ENCODE assay signal across 25 mouse cellular contexts in the genomic region with DNA sequence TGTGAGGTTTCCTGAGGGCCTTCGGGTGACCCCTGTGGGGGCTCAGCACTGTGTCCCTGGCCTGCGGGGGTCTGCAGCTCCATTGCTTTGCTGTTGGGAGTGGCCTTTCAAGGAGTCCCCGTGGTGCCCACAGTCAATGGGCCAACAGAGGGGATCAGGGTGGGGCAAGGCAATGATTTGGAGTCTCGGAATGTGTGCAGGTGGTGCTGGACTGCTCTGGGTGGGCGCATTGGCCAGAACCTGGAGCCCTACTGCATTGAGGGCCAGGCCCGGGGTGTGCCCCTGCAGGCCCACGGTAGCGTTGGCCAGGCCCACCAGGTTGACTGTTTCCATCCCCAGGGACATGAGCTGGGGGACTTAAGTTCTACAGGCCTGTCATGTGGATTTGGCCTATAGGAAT. TPM values are rescaled to one million over a fixed set of nuclear protein-coding genes. Genes with fewer than 3 reads are reported as not detected.
DNase-seq lines count a peak whose midpoint lies in the region; ATAC-seq and TF ChIP-seq lines count a peak whose summit lies in the region.
"Had no signal": no experiment of that assay in that cellular context is flagged by ENCODE, and none has a peak within 500 bp of the region (broad histone marks: within the 10 kb centered on the region; RNA-seq: fewer than 3 reads in every experiment).

No protein-coding gene starts in this region.

- no peak overlapping the region for H3K9ac ChIP-seq in forebrain, embryonic 15.5 days (replicated peaks)
- H3K9ac ChIP-seq in forebrain, embryonic 13.5 days = no peak overlapping the region
- no peak overlapping the region for H3K9ac ChIP-seq in limb, embryonic 15.5 days
- no peak overlapping the region for H3K9ac ChIP-seq in lung, postnatal 0 days (replicated peaks; ENCODE audit: low read depth)
- no peak overlapping the region for H3K9ac ChIP-seq in midbrain, embryonic 16.5 days (ENCODE audit: low read depth, low read length)
- no peak overlapping the region for H3K9ac ChIP-seq in midbrain, embryonic 13.5 days (replicated peaks)
- H3K9ac ChIP-seq: embryonic facial prominence, embryonic 13.5 days; forebrain, embryonic 12.5 days; forebrain, postnatal 0 days; hindbrain, embryonic 15.5 days had no signal

- no peaks in the 10 kb centered on the region for H3K9me3 ChIP-seq in forebrain, embryonic 15.5 days
- H3K9me3 ChIP-seq in forebrain, embryonic 13.5 days (replicated peaks) = peaks cover 9% of the 10 kb centered on the region
- H3K9me3 ChIP-seq in limb, embryonic 15.5 days = no peaks in the 10 kb centered on the region
- H3K9me3 ChIP-seq in limb, embryonic 10.5 days (replicated peaks) = no peaks in the 10 kb centered on the region
- no peaks in the 10 kb centered on the region for H3K9me3 ChIP-seq in lung, postnatal 0 days (ENCODE audit: low read length)
- H3K9me3 ChIP-seq in midbrain, embryonic 16.5 days (replicated peaks; ENCODE audit: control insufficient read depth, low read length, poor library complexity, severe bottlenecking) = no peaks in the 10 kb centered on the region
- H3K9me3 ChIP-seq in midbrain, embryonic 13.5 days = no peaks in the 10 kb centered on the region
- H3K9me3 ChIP-seq: embryonic facial prominence, embryonic 13.5 days; hindbrain, embryonic 15.5 days had no signal

- no peak overlapping the region for H3K4me2 ChIP-seq in forebrain, embryonic 15.5 days (replicated peaks)
- no peak overlapping the region for H3K4me2 ChIP-seq in forebrain, embryonic 13.5 days
- H3K4me2 ChIP-seq in limb, embryonic 15.5 days = no peak overlapping the region
- no peak overlapping the region for H3K4me2 ChIP-seq in lung, postnatal 0 days (replicated peaks; ENCODE audit: low read depth, low read length)
- H3K4me2 ChIP-seq in midbrain, embryonic 16.5 days (ENCODE audit: low read length) = no peak overlapping the region
- H3K4me2 ChIP-seq in midbrain, embryonic 13.5 days (replicated peaks) = no peak overlapping the region
- H3K4me2 ChIP-seq: embryonic facial prominence, embryonic 13.5 days; forebrain, embryonic 12.5 days; heart, embryonic 11.5 days; hindbrain, embryonic 15.5 days had no signal

- H3K4me3 ChIP-seq in forebrain, embryonic 15.5 days = no peak overlapping the region
- H3K4me3 ChIP-seq in forebrain, embryonic 13.5 days = no peak overlapping the region
- H3K4me3 ChIP-seq in limb, embryonic 15.5 days = no peak overlapping the region
- H3K4me3 ChIP-seq in limb, embryonic 10.5 days = no peak overlapping the region
- H3K4me3 ChIP-seq in lung, postnatal 0 days (ENCODE audit: low read depth, low read length) = no peak overlapping the region
- no peak overlapping the region for H3K4me3 ChIP-seq in midbrain, embryonic 16.5 days (ENCODE audit: low read depth, low read length)
- no peak overlapping the region for H3K4me3 ChIP-seq in midbrain, embryonic 13.5 days (replicated peaks)
- H3K4me3 ChIP-seq: embryonic facial prominence, embryonic 13.5 days; erythroblast, embryonic 14.5 days; forebrain, embryonic 12.5 days; gastrocnemius, adult 2 months; hindbrain, embryonic 15.5 days had no signal

- TF ChIP-seq EP300 in lung, postnatal 0 days (IDR thresholded peaks at IDR 0.05) = no peak

- no peaks in the 10 kb centered on the region for H3K27me3 ChIP-seq in forebrain, embryonic 15.5 days
- no peaks in the 10 kb centered on the region for H3K27me3 ChIP-seq in forebrain, embryonic 13.5 days
- H3K27me3 ChIP-seq in limb, embryonic 15.5 days = no peaks in the 10 kb centered on the region
- H3K27me3 ChIP-seq in limb, embryonic 10.5 days (ENCODE audit: low read depth, poor library complexity, severe bottlenecking) = no peaks in the 10 kb centered on the region
- H3K27me3 ChIP-seq in lung, postnatal 0 days (replicated peaks; ENCODE audit: insufficient read depth, low read length) = no peaks in the 10 kb centered on the region
- no peaks in the 10 kb centered on the region for H3K27me3 ChIP-seq in midbrain, embryonic 16.5 days (ENCODE audit: control insufficient read depth, insufficient read depth, low read depth, low read length)
- no peaks in the 10 kb centered on the region for H3K27me3 ChIP-seq in midbrain, embryonic 13.5 days
- H3K27me3 ChIP-seq: embryonic facial prominence, embryonic 13.5 days; forebrain, embryonic 12.5 days; hindbrain, embryonic 15.5 days had no signal

- ATAC-seq in forebrain, embryonic 15.5 days (replicated peaks) = 0 out of 2 replicates have a peak, but pooled peaks have one; percentile 41
- no peak for ATAC-seq in forebrain, embryonic 13.5 days
- ATAC-seq in limb, embryonic 15.5 days (ENCODE audit: insufficient number of reproducible peaks, low FRiP score, low TSS enrichment, low read depth) = 0 out of 2 replicates have a peak, but pooled peaks have one; percentile 35
- no peak for ATAC-seq in lung, postnatal 0 days
- 0 out of 2 replicates have a peak, but pooled peaks have one; percentile 17 for ATAC-seq in midbrain, embryonic 16.5 days
- no peak for ATAC-seq in midbrain, embryonic 13.5 days
- ATAC-seq: forebrain, postnatal 0 days; Patski had no signal

- no peak for DNase-seq in limb, embryonic 10.5 days (ENCODE audit: low spot score)
- peak; percentile 3 for DNase-seq in lung, postnatal 0 days (ENCODE audit: low spot score)
- DNase-seq in lung, postnatal 4 days = no peak
- DNase-seq: adrenal gland, postnatal 10 days; adrenal gland, postnatal 36 days; B cell, adult 2 months; cerebellum, adult 18-20 months; cerebellum, adult 9-10 months; cerebellum, postnatal 14 days; forebrain, postnatal 0 days; gastrocnemius, adult 2 months; gastrocnemius, postnatal 14 days; heart, adult 11 months had no signal

- H3K27ac ChIP-seq in forebrain, embryonic 15.5 days (replicated peaks) = no peak overlapping the region
- no peak overlapping the region for H3K27ac ChIP-seq in forebrain, embryonic 13.5 days
- no peak overlapping the region for H3K27ac ChIP-seq in limb, embryonic 15.5 days
- no peak overlapping the region for H3K27ac ChIP-seq in limb, embryonic 10.5 days
- H3K27ac ChIP-seq in lung, postnatal 0 days (ENCODE audit: low read length) = no peak overlapping the region
- no peak overlapping the region for H3K27ac ChIP-seq in midbrain, embryonic 16.5 days (ENCODE audit: low read length)
- H3K27ac ChIP-seq in midbrain, embryonic 13.5 days = no peak overlapping the region
- H3K27ac ChIP-seq: embryonic facial prominence, embryonic 13.5 days; forebrain, embryonic 12.5 days; gastrocnemius, adult 2 months; hindbrain, embryonic 15.5 days had no signal

- no peak for TF ChIP-seq CTCF in lung, postnatal 0 days (IDR thresholded peaks at IDR 0.05)

- 98% methylated on average over 8 of the region's 8 CpGs for WGBS in forebrain, embryonic 15.5 days
- 96% methylated on average over 8 of the region's 8 CpGs for whole genome bisulfite sequencing in forebrain, embryonic 13.5 days
- WGBS in limb, embryonic 15.5 days = 89% methylated on average over 8 of the region's 8 CpGs
- WGBS in limb, embryonic 10.5 days = 90% methylated on average over 8 of the region's 8 CpGs
- WGBS in lung, postnatal 0 days = 93% methylated on average over 8 of the region's 8 CpGs
- 96% methylated on average over 8 of the region's 8 CpGs for WGBS in midbrain, embryonic 16.5 days
- 94% methylated on average over 8 of the region's 8 CpGs for WGBS in midbrain, embryonic 13.5 days

- no peaks in the 10 kb centered on the region for H3K4me1 ChIP-seq in forebrain, embryonic 15.5 days
- H3K4me1 ChIP-seq in forebrain, embryonic 13.5 days = no peaks in the 10 kb centered on the region
- H3K4me1 ChIP-seq in limb, embryonic 15.5 days = no peaks in the 10 kb centered on the region
- H3K4me1 ChIP-seq in limb, embryonic 10.5 days = no peaks in the 10 kb centered on the region
- no peaks in the 10 kb centered on the region for H3K4me1 ChIP-seq in lung, postnatal 0 days (ENCODE audit: insufficient read depth, low read depth, low read length)
- no peaks in the 10 kb centered on the region for H3K4me1 ChIP-seq in midbrain, embryonic 16.5 days (ENCODE audit: control insufficient read depth, insufficient read depth, low read length)
- H3K4me1 ChIP-seq in midbrain, embryonic 13.5 days (replicated peaks) = no peaks in the 10 kb centered on the region
- H3K4me1 ChIP-seq: embryonic facial prominence, embryonic 13.5 days; forebrain, embryonic 12.5 days; hindbrain, embryonic 15.5 days had no signal

- no peaks in the 10 kb centered on the region for H3K36me3 ChIP-seq in forebrain, embryonic 15.5 days
- no peaks in the 10 kb centered on the region for H3K36me3 ChIP-seq in forebrain, embryonic 13.5 days (ENCODE audit: poor library complexity, severe bottlenecking)
- H3K36me3 ChIP-seq in limb, embryonic 15.5 days = no peaks in the 10 kb centered on the region
- H3K36me3 ChIP-seq in limb, embryonic 10.5 days = no peaks in the 10 kb centered on the region
- no peaks in the 10 kb centered on the region for H3K36me3 ChIP-seq in lung, postnatal 0 days (ENCODE audit: insufficient read depth, low read length)
- no peaks in the 10 kb centered on the region for H3K36me3 ChIP-seq in midbrain, embryonic 16.5 days (ENCODE audit: control insufficient read depth, insufficient read depth, low read length)
- H3K36me3 ChIP-seq in midbrain, embryonic 13.5 days = no peaks in the 10 kb centered on the region
- H3K36me3 ChIP-seq: embryonic facial prominence, embryonic 13.5 days; forebrain, embryonic 12.5 days; G1E; hindbrain, embryonic 15.5 days had no signal

RNA-seq across cellular contexts. Expression of gene Kyat3, which starts 36.1 kb away (rescaled TPM):
- polyA plus RNA-seq in forebrain, embryonic 15.5 days (2015; fragmentation: Nextera tagmentation; extraction: Ambion mirVana) = 5.2 and 5.3 TPM in 2 replicates
- polyA plus RNA-seq in forebrain, embryonic 13.5 days (2015; fragmentation: Nextera tagmentation; extraction: Ambion mirVana) = 6.7 and 6.9 TPM in 2 replicates
- polyA plus RNA-seq in limb, embryonic 15.5 days (2015; fragmentation: Nextera tagmentation; extraction: Ambion mirVana) = 13.9 and 14.8 TPM in 2 replicates
- polyA plus RNA-seq in limb, embryonic 10.5 days (2016; fragmentation: Nextera tagmentation; extraction: Ambion mirVana) = 11.2 and 13.1 TPM in 2 replicates
- polyA plus RNA-seq in lung, postnatal 0 days (2015; fragmentation: Nextera tagmentation; extraction: Ambion mirVana) = 4.6 and 5.7 TPM in 2 replicates
- 3.6 and 4.9 TPM in 2 replicates for polyA plus RNA-seq in midbrain, embryonic 16.5 days (2015; fragmentation: Nextera tagmentation; extraction: Ambion mirVana)
- polyA plus RNA-seq in midbrain, embryonic 13.5 days (2015; fragmentation: Nextera tagmentation; extraction: Ambion mirVana) = 4.4 and 4.9 TPM in 2 replicates
- polyA plus RNA-seq: erythroblast, embryonic 14.5 days; G1E had no signal

RNA-seq across cellular contexts. Expression of gene Gbp2, which starts 44.3 kb away (rescaled TPM):
- polyA plus RNA-seq in forebrain, embryonic 15.5 days (2015; fragmentation: Nextera tagmentation; extraction: Ambion mirVana) = 0.28 and 0.40 TPM in 2 replicates
- 0.15 and 0.19 TPM in 2 replicates for polyA plus RNA-seq in forebrain, embryonic 13.5 days (2015; fragmentation: Nextera tagmentation; extraction: Ambion mirVana)
- polyA plus RNA-seq in limb, embryonic 15.5 days (2015; fragmentation: Nextera tagmentation; extraction: Ambion mirVana) = 1.1 and 1.3 TPM in 2 replicates
- 0.16 TPM in 1 of 2 replicates, not detected in the other for polyA plus RNA-seq in limb, embryonic 10.5 days (2016; fragmentation: Nextera tagmentation; extraction: Ambion mirVana)
- 8.3 and 9.5 TPM in 2 replicates for polyA plus RNA-seq in lung, postnatal 0 days (2015; fragmentation: Nextera tagmentation; extraction: Ambion mirVana)
- polyA plus RNA-seq in midbrain, embryonic 16.5 days (2015; fragmentation: Nextera tagmentation; extraction: Ambion mirVana) = 0.53 and 0.60 TPM in 2 replicates
- polyA plus RNA-seq in midbrain, embryonic 13.5 days (2015; fragmentation: Nextera tagmentation; extraction: Ambion mirVana) = 0.23 and 0.30 TPM in 2 replicates
- polyA plus RNA-seq: erythroblast, embryonic 14.5 days; G1E had no signal

Comparison
In these comparisons a context has a peak if more than half of its experiments do, and no peak if none do; other contexts are left out.
1. ATAC-seq: peak in forebrain, embryonic 15.5 days (single experiment), limb, embryonic 15.5 days (single experiment) and midbrain, embryonic 16.5 days (single experiment); none in forebrain, embryonic 13.5 days (single experiment), lung, postnatal 0 days (single experiment) and midbrain, embryonic 13.5 days (single experiment).